Mouse (Mus musculus) ovary, postnatal 36 days (tissue): ENCODE measurements around the gene Galnt14.

Experiments used
- DNase-seq: peaks from one replicate; pipeline ENCODE4 v3.0.0; 2022; ENCODE audit warnings: low spot score, mixed read lengths

Galnt14 gene

DNA sequence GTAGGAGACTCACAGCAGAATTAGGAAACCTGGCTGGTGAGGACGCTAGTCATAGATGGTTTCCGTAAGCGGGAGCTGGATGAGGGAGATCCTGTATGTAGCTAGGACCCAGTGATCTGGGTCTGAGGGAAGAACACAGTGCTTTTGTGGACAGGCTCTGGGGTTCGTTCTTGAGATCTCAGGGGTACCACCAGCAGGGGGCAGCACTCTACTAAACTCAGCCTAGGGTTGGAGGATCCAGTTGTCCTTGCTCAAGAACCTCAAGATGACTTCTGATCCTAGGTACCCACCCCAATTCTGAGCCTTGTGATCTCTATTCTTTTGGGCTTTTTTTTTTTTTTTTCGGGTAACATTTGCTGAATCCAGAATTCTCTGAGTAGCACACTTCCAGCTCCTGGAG is 137.8 kb downstream of the Galnt14 start:
- peak; percentile 45 for DNase-seq

DNA sequence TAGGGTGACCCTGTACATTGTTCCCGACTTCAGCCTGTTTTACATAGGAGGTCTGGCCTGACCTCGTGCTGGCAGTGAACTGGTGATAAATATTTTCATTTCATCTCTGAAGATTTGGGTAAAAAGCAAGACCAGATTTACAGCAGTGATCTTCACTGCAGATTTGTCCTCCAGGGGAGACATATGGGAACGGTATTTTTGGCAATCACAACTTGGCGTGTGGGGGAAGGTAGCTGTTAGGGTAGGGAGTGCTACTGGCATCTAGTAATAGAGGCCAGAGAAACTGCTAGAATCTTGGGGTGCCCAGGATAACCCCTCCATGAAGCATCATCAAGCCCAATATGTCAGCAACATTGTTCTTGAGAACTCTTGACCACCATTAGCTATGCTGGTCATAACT is 138.3 kb downstream of the Galnt14 start:
- no peak for DNase-seq

DNA sequence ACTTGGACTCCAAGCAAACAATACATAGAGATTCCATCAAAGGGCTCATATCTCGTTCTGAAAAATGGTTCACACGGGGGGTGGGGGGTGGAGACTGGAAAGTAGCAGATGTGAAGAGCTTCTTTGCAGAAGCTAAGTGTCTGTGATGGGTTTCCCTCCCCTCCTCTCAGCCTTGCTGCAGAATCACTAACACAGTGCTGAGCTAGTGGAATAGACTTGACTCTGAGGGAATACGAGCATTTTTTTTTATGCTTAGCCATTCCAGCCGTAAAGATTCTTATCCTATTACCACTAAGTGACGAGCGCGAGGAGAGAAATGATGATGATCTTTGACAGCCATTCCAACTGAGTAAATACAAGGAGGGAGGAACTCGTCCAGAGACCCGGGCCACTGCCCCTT is 142.0 kb downstream of the Galnt14 start:
- no peak for DNase-seq

DNA sequence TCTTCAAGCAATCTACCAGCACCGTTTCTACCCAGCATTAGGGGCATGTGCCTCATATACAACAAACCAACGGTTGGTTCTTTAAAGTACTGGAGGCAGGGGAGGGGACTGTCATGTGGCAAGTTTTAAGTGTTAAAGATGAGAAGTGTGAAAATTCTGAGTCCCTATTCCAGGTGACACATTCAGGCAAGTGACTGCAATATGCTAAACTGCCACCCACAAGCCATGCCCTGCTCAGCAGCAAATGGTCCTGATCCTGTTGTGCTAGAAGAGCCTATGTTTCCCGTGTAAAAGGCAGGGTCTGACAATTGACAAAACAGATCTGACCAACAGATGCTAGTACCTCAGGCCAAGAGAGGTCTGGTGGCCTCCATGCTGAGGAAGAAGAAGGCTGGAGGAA is 149.1 kb downstream of the Galnt14 start:
- no peak for DNase-seq

DNA sequence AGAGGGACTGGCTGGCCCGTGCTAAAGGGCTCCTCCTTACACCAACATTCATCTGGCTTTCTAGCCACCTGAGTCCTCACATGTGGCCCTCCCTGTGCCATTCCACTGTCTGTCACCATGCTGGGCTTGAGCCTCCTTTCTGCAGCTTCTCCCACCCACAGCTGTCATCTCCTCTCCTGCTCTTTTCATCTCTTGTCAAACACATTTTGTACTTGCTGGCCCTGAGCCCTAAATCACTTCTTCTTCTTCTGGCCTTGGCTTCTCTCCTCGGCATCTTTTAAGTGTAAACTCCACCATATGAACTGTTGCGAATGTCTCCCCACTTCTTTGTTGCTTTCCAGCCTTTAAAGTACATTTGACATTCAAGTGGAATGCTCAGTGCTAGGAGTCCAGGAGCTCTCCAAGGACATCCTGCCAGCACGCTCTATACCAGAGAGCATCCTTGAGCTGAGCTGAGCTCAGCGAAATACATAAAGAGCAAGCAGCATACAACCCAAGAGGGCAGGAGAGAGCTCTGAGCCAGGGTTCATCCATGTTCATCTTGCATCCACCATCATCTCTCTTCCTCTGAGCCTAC is 150.0 kb downstream of the Galnt14 start:
- DNase-seq: no peak

DNA sequence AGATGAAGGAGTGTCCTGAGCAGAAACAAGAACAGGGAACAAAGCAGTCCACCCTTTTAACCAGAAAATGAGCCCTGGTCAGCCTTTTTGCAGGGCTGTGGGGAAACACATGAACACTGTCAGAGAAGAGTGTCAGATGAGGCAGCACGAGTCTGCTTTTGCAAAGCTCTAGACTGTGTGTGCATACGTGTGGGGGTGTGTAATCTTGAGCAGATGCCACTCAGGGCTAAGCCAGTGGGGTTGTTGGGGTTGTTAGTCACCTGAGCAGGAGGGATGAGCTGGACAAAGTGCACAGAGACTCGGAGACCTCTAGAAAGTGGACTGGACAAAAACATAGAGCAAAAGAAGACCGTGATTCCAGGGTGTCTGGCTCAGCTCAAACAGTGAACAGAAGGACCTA is 150.8 kb downstream of the Galnt14 start:
- DNase-seq: no peak

DNA sequence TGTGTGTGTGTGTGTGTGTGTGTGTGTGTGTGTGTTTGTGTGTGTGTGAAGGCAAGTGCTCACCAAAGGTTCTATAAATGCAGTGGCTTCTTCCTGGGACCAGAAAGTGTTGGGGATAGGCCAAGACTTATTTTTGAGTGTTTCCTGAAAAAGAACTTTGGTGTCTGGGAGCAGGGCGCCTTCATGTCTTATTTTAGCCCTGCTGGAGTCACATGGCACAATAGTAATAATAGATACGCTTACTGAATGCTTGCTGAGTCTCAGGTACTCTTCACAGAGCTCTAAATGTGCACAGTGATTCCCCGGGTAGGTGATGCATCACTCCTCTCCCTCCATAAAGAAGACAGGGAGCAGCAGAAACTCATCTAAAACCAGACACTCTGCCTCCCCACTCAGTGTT is 153.2 kb downstream of the Galnt14 start:
- DNase-seq: no peak

DNA sequence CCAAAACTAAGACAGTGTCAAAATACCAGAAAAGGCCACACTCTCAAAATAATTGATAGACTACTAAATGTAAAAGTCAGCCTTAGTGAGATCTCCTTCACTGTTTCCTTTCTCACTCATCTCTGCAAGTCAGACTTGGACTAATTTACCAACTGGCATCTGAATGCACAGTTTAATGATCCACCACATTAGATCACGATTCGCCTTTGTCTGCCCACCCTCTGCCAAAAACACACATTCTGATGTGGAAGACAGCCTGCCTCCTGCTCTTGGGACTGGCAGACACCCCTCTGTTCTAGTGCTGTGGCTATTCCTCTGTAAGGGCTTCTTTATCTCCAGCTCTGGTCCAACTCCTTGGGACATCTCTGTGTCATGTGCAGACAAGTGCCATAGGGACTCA is 153.8 kb downstream of the Galnt14 start:
- no peak for DNase-seq

DNA sequence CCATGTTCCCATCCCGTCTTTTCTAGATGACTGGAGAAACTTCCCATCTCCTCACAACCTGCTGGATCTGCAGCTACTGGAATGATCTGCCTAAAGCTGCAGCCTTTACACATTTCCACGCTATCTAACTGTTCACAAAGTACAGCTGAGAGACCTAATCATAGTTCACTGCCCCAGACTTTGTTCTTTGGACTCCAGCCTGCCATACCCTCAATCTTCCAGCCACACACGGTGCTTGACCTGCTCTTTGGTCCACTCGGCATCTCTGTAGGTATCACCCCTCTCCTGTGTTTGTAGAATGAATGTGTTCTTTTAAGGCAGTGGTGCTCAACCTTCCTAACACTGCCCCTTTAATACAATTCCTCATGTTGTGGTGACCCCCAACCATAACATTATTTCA is 155.6 kb downstream of the Galnt14 start:
- no peak for DNase-seq

DNA sequence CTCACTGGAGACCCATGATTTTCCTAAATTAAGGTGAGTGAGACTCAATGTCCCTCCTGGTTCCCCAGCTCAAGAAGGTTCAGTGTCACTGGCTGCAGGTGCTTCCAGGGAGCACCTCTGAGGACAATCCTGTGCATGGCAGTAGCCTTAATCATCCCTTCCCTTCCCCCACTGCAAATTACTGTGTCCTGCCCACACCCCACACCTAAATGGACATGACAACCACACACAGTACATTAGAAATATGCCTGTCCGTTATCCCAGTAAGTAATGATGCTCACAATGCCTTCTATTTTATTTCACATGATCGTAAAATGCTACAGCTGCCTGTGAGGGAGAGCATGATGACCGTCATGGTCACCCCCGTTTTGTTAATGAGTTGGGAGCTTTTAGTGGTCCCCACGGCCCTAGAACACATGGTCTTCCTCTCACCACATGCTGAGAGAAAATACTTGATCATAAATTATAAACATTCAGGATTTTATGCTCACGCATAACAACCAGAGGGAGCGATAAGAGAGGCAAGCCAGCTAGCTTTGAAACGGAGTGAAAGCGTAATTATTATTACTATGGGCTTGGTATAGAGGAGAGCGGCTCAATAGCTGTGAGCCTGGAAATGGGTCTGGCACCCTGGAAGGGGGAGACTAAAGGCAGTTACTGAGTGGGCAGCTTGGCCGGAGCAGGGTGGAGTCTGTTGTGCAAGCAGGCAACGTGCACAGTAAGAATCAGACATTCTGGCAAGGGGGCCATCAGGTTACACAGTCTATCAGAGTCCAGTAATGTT is 161.3 kb downstream of the Galnt14 start:
- no peak for DNase-seq

DNA sequence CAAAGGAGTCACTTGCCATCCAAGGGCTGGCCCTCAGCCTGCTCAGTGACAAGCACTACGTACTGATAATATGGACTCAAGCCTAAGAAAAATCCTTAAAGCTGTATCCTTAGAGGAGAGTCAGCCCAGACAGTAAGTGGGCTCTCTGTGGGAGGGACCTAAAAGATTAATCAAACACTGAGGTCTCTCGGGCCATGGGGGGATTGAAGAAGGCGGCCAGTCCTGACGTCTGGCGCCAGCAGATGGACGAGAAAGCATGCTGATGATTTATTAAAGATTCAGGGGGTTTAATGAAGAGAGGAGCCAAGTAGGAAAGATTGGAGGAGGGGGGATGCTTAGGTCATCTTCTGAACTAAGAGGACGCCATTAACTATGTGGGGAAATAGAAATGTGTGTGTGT is 162.1 kb downstream of the Galnt14 start:
- DNase-seq: no peak

DNA sequence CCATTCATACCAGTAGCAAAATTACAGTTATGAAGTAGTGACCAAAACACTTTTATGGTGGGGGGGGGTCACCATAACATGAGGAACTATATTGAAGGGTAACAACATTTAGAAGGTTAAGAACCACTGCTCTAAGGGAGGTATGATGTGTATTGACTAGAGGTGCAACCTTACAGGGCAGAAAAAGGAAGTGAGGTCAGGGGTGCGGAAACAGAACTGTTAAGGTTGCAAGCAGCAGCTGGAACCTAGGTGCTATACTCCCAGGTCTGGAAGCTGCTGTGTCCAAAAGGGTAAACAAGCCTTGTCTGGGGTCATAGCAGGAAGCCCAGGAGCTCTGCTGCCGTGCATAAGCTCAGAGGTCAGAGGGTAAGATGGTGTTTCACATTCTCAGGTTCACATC is 162.8 kb downstream of the Galnt14 start:
- no peak for DNase-seq

DNA sequence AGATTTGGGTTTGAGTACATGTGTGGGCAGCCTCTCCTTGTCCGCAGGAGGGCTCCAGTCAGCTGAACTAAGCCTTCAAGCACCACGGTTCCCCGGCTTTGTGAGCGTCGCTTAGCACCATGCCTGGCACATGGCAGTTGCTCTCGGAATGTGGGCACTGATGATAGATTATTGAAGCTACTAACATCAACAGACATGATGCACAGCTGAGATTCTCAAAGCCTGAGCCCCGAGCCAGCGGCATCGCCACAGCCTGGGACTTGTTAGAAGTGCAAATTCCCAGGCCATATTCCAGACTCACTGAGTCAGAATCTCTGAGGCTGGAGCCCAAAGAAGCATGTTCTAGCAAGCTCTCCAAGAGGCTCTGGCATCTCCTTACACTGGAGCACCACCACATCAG is 168.3 kb downstream of the Galnt14 start:
- no peak for DNase-seq

DNA sequence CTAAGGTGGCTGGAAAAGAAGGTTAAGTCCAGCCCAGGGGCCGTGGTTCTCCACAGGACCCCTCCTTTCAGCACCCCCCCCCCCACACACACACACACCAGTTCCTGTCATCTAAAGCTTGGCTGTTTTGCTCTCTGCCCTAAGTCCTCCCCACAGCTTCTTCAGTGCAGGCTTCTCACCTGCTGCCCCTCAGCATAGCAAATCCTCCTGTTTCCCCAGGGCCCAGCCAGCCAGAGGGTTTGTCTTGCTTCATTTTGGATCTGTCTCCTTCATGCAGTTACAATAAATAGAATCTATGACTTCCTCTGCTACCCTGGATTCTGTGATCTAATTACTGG is 169.1 kb downstream of the Galnt14 start:
- DNase-seq: no peak

DNA sequence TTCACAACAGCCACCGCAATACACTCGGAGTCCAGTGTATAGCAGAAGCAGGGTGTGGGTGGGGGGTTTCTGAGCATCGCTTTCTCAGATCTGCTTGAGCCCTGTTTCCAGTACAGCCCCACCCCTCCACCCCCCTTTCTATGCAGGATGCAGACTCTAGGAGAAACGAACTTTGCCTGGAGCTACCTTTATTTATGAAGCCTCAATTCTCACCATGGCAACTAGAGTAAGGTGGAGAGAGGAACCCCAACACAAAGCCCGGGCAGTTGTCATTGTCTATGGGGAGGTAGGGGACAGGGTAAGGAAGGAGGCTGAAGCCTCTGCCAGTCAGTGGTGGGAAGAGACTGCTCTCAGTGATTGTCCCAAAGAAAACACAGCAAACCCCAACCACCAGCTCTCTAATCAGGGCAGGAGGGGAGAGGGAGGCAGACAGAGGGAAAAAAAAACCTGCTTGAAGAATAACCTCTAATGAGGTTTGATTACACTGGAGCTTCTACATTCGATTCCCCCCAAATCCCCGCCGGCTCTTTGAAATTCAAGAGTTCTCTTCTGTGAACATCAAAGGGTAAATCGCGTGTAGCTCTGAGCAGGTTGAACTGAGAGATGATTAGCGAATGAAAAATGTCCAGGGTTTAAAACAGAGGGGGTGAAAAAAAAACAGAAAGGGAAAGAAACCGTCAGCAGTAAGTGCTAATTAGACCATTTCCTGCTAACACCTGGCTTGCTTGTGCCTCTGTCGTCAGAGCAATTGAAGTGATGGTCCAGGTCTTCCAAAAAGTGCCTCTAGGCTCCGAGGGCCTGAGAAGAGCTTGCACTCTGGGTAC is 169.6 kb downstream of the Galnt14 start:
- DNase-seq: no peak

DNA sequence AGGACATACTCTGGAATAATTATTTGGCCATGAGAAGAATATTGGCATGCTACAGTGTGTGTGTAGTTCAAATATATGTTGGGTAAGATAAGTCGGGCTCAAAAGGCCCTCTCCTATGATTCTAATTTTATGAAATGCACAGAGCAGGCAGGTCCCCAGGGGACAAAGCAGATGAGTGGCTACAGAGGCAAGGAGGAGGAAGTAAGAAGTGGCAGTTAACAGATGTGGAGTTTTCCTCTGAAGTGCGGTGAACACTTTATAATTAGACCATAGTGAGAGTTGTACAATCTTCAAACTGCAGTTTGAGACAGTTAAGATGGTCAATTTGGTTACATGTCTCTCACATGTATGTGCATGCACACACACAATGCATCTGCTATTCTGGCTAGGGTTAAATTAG is 178.4 kb downstream of the Galnt14 start:
- no peak for DNase-seq

DNA sequence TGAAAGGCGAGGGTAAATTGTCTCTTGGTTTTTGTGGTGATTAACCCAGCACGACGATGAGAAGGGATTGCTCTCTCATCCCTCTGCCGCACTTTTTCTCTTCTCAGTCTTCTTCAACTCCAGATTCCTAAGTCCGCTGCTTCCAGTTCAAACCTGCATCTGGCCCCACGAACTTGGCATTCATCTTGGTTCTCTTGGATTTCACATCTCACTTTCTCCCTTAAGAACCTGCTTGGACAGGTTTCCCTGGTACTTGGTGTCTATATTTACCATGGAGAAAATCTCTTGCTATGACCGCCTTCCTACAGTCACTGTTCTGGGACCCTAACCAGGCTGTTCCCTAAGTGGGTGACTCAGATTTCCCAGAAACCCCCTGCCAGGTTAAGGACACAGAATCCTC is 188.1 kb downstream of the Galnt14 start:
- no peak for DNase-seq

DNA sequence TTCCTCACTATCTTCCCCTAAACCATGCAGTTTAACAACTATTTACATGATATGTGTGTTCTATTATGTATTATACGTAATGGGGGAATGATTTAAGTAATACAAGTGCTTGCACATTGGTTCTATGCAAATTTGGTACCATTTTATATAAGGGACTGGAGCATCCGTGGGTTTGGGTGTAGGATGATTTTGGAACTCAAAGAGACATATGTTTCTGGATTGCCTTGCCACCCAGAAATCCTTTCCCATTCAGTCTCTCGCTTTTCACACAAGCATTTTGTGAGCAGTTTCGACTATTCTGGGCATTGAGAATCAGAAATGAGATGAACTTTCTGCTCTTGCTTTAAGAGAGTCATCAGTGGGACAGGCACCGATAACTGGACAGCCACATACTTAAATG is 190.9 kb downstream of the Galnt14 start:
- DNase-seq: no peak

DNA sequence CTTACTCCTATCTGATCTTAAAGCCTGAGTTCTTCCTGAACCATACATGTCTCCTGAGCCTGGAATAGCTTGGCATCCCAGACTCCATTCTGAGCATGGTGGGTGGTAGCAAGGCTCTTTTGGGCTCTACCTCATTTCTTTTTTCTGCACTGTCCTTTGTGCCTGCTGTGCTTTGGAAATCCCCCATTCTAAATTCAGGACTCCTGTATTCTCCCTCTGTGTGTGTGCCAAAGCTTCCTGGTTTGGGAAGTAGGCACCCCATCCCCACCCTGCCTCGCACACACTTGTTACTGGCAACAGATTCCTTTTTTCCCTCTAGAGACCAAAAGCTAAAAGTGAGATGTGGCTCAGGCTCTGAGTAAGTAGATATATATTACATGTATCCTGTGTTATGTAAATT is 191.9 kb downstream of the Galnt14 start:
- no peak for DNase-seq

DNA sequence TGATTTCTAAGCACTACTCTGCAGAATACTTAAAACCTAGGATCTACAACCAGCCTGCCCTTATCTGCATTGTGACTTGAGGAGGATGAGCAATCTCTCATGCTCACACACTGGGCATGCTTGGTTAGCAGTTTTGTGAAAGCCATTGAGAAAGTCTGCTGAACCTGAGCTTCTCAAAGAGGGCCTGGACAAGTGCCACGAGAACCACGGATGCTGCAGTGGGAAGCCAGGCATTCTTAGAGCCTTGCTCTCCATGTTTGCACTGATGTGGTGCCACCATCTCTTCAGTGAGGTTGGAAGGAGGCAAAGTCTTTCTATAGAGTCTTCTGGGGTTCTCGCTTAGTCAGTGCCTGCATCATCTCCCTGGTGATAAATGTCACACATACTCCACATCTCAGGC is 194.7 kb downstream of the Galnt14 start:
- DNase-seq: no peak

DNA sequence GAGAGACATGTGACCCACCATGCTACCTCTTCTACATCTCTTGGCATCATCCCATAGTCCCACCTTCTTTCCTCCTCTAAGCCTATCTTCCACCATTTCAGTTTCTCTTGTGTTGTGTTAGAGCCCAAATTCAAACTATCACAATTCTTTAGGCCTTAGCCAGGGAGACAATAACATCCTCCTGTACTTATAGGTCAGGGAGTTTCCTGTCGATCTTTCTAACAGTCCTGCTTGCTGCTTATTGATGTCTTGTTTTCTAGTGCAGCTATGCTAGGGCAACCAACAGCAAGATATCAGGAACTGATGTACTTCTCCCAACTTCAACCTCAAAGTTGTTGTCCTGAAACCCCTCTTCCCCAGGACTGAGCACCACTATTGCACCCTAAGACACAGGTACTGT is 195.4 kb downstream of the Galnt14 start:
- DNase-seq: no peak

DNA sequence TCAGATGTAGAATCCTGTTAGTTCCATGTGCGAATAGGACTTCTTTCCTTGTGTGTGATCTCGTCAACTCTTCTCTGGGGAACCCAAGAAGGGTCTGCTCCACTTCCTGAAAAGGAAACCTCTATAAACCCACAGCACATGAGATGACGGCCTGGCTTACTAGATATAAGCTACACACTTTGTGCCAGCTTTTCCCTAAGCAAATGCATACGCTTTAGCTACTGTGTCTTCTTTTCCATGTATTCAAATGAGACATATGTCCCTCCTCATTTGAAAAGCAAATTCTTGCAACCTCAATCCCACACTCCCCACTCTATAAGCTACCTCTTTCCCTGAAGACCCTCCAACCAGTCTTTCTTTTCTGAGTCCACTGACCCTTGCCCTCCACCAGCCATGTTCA is 196.0 kb downstream of the Galnt14 start:
- DNase-seq: no peak

DNA sequence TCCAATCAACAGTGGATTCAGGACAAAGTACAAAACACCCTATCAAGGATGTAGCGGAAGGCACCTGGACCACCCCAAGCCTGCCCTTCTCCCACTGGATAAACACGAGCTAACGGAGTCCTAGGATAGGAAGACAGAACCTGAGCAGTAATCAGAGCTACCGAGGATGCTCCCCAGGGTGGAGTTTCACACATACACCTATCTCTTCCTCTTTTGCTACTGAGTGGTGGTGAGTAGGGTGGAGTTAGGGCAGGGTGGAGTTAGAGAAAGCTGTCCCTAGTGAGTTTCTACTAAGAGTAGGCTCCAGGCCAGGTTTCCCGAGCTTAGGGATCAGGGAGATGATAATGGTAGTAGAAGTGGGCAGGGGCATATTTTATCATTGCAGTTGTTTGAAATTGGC is 197.4 kb downstream of the Galnt14 start:
- no peak for DNase-seq
